Mouse (Mus musculus): Measurements from ENCODE around the gene Foxn3.

GRCm38 (mm10) chr12:99269396-99269795 lies 294.0 kb downstream of the Foxn3 start:
- TF ChIP-seq CTCF (IDR thresholded peaks at IDR 0.05; ENCODE audit: borderline replicate concordance, control insufficient read depth, extremely low read depth, insufficient read depth, low read length, poor library complexity) (no peak), POLR2A (IDR thresholded peaks at IDR 0.05; ENCODE audit: control insufficient read depth, extremely low read depth, insufficient read depth, low read length, poor library complexity) (no peak)

All from thymus, adult 2 months (tissue).